Mouse (Mus musculus) heart, adult 18-20 months (tissue): Measurements from ENCODE around the gene Nup210l. TPM values are rescaled to one million over a fixed set of nuclear protein-coding genes. Genes with fewer than 3 reads are reported as not detected.

Experiments used
- DNase-seq, 2 experiments: peaks; one replicate each; pipeline ENCODE4 v3.0.0; 2021 to 2022; ENCODE audit warnings: mixed read lengths in 1 of 2
- microRNA-seq, 2 experiments: library from miRNA; unstranded; fragments of <30 nt; microRNA quantifications; one replicate each; pipeline ENCODE4 v1.2.0; 2022
- total RNA-seq, 2 experiments: library from RNA; stranded (reverse); gene quantifications; 2 replicates each; pipeline ENCODE4 v1.2.3; 2021

The Nup210l gene
- total RNA-seq, 2 experiments from 2014 or later = 0.12 to 0.18 TPM

DNA sequence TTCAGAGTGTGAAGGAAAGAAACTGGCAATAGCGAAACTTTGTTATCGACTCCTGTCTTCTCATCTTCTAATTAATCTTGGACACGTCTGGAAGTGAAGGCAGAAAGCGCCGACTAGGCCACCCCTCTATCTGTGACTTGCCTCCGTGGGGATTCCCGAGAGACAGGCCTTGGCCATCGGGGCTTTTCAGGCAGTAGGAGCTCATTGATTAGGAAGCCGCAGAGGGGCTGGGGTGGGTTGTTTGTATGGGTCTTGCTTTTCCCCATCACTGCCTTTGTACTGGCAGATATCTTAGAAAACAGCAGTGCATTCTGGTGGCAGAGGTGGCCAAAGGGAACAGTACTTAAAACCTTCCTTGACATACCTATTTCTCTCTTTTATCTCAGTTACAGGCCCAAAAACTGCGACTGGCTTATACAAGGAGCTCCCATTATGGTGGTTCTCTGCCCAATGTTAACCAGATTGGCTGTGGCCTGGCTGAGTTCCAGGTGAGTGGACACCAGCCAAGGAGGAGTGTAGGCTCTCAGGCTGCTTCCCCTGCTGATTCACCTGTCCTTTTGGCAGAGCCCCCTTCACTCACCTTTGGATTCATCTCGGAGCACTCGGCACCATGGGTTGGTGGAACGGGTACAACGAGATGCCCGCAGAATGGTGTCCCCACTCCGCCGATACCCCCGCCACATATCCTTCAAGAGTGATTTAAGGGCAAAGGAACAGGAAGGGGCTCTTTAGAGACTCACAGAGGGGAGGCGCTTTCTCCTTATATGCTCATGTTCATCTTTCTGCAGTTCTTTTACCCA, 153.0 kb downstream of the Nup210l start:
- no peak for DNase-seq

DNA sequence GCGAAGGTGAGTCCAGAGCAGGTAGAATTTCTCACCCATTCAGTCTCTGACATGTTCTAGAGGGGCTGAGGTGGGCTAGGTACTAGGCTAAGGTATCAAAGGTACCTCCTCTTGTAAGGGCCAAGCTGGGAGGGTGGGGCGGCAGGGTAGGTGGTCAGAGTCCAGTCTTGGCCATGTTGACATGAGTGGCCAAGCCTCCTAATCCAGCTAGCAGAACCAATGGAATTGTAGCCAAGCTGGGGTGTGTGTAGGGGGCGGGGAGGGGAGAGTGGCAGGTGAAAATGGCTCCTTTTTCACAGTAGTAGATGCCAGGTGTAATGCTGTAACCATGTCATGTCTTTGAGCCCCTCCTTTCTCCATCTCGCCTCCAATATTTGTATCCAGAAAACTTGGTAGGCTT, 154.6 kb downstream of the Nup210l start:
- DNase-seq = no peak

Small RNA genes within 50 kb of the gene (microRNA-seq; reads per million reads assigned to microRNA genes)
- 21.9 to 22.4 reads per million in 2 experiments for gene Mir190b

Other genes starting within 250 kb of the Nup210l start
- gene Il6ra, start 190.9 kb upstream of the Nup210l start, total RNA-seq = 1 to 10 TPM; 4.2 to 5.6 TPM
- gene Atp8b2, start 140.6 kb upstream of the Nup210l start, total RNA-seq = 10 to 100 TPM; 14.7 to 14.9 TPM
- gene Hax1, start 105.4 kb upstream of the Nup210l start, total RNA-seq = 10 to 100 TPM; 46.1 to 48.5 TPM
- gene 4933434E20Rik, start 52.5 kb upstream of the Nup210l start, total RNA-seq = 10 to 100 TPM; 92.4 to 97.6 TPM
- gene Ubap2l, start 51.5 kb upstream of the Nup210l start, total RNA-seq = 100 to 1,000 TPM in 1 of 2 experiments, 10 to 100 TPM in 1; 83.7 to 107 TPM
- gene Tpm3, start 31.5 kb upstream of the Nup210l start, total RNA-seq = 10 to 100 TPM; 42.9 to 46.2 TPM
- 1,000 to 10,000 TPM; 1,057 to 1,251 TPM for gene Rps27, start 109.5 kb downstream of the Nup210l start, total RNA-seq
- gene Rab13, start 109.6 kb downstream of the Nup210l start, total RNA-seq = 1 to 10 TPM; 4.2 to 4.9 TPM
- gene Jtb, start 127.5 kb downstream of the Nup210l start, total RNA-seq = 10 to 100 TPM; 51.7 to 54.8 TPM
- under 1 TPM in 1 of 2 experiments, not detected in 1; 0.41 TPM for gene Creb3l4, start 139.4 kb downstream of the Nup210l start, total RNA-seq
- gene Slc39a1, start 144.0 kb downstream of the Nup210l start, total RNA-seq = 10 to 100 TPM; 62.0 to 65.5 TPM
- gene Crtc2, start 150.0 kb downstream of the Nup210l start, total RNA-seq = 10 to 100 TPM; 13.4 to 18.0 TPM
- gene Dennd4b, start 161.1 kb downstream of the Nup210l start, total RNA-seq = 10 to 100 TPM; 33.6 to 37.5 TPM
- 10 to 100 TPM; 40.0 to 41.8 TPM for gene Gatad2b, start 189.0 kb downstream of the Nup210l start, total RNA-seq